Mouse (Mus musculus) left cerebral cortex, adult 6 months (tissue): ENCODE data around the gene Man1b1. TPM values are rescaled to one million over a fixed set of nuclear protein-coding genes. Genes with fewer than 3 reads are reported as not detected.

Source experiments
- long read RNA-seq, 2 experiments: library from polyadenylated mRNA; unstranded; transcript quantifications; one replicate each; pipeline ENCODE4 v2.0.0; 2019 to 2020
- polyA plus RNA-seq: library from polyadenylated mRNA; unstranded; fragments of <200 nt; fragmentation: Nextera tagmentation; gene quantifications from 2 replicates; pipeline ENCODE4 v1.2.3, GENCODE M21; 2021

Gene Man1b1
- polyA plus RNA-seq, result 17.0 and 18.5 TPM in 2 replicates
- long read RNA-seq, experiment 1, transcript Man1b1-201 (13 exons, 3,755 nt), result major isoform, 59 of 72 reads
- long read RNA-seq, experiment 1, partial matches to known transcripts, result 8 of 72 reads
- long read RNA-seq, experiment 1, other reads (novel, unspliced or antisense), result 5 of 72 reads
- long read RNA-seq, experiment 2, transcript Man1b1-201 (13 exons, 3,755 nt), result major isoform, 9 of 15 reads
- long read RNA-seq, experiment 2, partial matches to known transcripts, result 3 of 15 reads
- long read RNA-seq, experiment 2, other reads (novel, unspliced or antisense), result 1 of 15 reads

DNA sequence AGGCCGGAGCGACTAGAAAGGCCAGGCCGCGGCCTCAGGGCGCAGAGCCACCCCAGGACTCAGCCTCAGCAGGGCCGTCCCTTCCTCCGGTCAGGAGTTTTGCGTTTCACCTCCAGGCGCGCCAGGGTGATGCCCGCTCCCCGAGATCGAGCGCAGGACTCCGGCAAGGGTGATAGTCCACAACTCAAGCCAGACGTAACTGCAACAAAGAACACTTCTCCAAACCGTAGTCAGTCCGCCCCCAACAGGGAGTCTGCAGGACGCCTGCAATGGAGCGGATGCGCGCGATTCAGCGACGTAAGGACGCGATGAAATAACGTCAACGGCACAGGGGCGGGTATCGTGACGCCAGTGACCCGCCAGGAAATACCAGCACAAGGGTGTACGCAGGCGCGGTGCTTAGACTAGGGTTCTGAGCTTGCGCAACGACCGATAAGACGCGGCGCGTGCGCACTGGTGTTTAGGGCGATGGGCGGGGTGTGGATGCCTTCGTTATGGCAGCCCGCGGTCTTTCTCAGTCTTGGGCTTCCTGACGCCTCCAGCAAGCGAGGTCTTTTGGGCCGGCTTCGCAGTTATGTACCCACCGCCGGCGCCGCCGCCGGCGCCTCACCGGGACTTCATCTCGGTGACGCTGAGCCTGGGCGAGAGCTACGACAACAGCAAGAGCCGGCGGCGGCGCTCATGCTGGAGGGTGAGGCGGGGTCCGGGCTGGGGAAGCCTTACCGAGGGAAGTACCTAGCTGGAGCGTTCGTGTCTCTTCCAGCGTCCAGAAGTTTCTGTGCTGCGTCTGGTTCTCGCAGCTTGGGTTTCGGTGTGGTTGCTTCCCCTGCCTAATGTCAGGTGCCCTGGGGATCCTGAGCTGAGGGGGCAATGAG lies at the start of gene Man1b1:
Man1b1 (plus strand) TSS at position 53 of the 875 bp plus-strand sequence.

DNA sequence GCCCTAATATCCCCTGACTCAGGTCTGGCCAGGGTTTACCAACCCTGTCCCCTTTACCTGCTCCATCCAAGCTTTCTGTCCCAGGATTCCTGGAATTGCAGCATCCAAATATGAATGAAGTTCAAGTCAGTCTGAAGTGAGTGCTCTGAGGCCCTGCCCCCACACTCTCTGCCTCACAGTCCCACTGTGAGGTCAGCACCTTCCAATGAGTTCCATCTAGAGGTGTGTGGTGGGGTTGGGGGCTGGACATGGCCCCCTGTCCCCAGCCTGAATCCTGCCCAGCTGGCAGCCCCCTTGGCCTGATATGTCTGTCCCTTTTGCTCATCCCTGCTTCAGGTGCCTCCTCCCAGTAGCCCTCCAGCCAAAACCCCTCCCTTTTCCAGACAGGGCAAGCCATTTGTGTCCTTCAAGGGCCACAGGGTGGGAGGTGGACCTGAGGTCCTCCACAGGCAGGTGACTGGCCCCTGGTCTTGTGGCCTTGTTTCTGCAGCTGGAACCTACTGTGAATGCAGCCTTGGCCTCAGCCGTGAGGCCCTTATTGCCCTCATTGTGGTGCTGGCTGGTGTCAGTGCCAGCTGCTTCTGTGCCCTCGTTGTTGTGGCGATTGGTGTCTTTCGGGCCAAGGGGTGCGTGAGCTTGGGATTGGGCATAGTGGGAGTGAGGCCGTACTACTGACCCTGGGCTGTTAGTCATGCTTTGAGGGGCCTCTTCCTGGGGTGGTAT lies 44.0 kb upstream of the Man1b1 start, which contains the start of gene Tmem210:
Tmem210 (plus strand) TSS at position 219 of the 723 bp plus-strand sequence.

DNA sequence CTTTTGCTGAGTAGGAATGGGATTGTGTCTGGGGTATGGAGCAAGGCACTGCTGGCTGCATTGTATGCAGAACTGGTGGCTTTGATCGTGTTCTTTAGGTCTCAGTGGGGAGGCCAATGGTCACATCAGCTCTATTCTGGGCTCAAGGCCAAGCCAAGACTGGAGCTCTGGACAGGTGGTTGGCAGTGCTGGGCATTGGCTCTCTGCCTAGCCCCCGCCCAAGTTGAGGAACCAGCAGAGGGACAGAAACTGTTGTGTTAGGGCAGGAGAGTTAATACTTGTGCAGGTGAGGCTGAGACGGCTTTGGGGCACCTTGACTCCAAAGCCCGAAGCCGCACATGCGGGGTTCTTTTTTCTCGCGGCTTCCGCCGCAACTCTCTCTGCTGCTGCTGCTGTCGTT lies 42.5 kb upstream of the Man1b1 start, which contains the start of gene Lrrc26:
Lrrc26 (plus strand) TSS at position 265 of the 400 bp plus-strand sequence.

GRCm38 (mm10) chr2:25318971-25319773 lies 13.0 kb upstream of the Man1b1 start, which contains the start of gene Grin1:
Gene Grin1 (minus strand): TSS chr2:25319187.

DNA sequence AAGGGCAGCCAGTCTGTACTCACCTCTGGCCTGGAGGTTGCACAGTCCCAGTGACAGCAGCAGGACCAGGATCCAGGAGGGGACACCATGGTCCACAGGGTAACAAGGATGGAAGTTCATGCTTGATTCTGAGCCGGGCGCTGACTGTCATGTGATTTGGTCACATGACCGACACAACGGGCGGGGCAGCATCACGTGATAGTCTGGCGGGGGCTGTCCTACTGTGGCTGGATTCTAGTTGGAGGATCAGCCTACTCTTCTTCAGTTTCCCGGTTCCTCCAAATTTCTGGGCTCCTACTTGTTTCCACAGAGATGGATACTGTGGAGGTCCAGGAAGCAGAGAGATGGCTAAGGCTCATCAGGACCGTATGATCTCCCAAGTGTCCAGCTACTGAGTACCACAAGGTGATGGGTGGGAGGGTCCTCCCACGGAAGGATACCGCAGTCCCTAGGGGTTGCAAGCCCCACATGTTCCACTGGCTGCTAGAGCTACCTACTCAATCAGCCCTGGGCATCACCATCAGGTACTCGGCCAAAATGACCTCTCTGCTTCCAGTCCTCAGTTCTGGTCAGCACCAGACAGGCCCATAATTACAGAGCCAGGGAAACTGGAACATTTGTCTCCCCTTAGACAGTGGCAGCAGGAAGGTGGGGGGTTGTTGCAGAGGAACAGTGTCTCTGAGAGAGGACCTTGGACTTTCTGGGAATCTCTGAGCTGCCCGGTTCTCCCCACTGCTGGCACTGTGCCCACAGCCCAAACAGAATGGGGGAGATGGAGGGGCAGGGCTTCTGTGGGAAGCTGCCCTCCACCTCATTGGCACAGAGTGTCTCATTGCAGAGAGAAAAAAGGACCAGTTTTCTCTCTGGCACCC lies 24.3 kb downstream of the Man1b1 start, which contains the start of gene Dpp7:
Dpp7 (minus strand) TSS at position 152 of the 872 bp plus-strand sequence.

DNA sequence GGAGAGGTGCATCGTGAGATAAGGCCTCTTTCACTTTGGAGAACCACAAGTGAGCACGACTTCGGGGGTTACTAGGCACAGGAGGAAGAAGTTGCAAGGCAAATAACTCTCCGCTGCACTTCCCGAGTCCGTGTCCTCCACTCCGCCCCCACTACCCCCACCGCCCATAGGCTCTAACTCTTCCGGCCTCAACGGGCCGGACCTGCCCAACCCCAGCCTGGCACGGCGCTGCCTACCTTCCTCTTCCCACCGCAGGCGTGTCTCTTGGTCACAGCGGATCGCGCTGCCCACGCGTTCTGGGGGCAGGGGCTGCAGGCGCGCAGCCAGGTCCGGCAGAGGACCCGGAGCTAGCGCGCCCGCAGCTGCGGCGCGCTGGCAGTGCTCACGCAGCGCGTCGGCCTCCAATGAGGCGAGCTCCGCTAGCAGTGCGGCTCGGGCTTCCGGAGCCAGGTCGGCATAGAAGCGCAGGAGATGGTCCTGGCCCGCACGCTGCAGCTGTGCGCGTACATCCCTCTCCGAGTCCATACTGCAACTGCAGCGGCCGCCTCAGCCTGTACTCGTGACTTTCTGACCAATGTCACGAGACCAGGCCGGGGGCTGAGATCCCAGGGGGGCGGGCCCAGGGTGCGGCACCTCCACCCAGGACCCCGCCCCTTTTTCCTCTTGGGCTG lies 33.1 kb downstream of the Man1b1 start, which contains the start of gene Uap1l1:
Uap1l1 (minus strand) TSS at position 592 of the 671 bp plus-strand sequence.

GRCm38 (mm10) chr2:25371764-25372643 lies 39.9 kb downstream of the Man1b1 start, which contains the start of gene Sapcd2:
Gene Sapcd2 (plus strand): TSS chr2:25372321.

DNA sequence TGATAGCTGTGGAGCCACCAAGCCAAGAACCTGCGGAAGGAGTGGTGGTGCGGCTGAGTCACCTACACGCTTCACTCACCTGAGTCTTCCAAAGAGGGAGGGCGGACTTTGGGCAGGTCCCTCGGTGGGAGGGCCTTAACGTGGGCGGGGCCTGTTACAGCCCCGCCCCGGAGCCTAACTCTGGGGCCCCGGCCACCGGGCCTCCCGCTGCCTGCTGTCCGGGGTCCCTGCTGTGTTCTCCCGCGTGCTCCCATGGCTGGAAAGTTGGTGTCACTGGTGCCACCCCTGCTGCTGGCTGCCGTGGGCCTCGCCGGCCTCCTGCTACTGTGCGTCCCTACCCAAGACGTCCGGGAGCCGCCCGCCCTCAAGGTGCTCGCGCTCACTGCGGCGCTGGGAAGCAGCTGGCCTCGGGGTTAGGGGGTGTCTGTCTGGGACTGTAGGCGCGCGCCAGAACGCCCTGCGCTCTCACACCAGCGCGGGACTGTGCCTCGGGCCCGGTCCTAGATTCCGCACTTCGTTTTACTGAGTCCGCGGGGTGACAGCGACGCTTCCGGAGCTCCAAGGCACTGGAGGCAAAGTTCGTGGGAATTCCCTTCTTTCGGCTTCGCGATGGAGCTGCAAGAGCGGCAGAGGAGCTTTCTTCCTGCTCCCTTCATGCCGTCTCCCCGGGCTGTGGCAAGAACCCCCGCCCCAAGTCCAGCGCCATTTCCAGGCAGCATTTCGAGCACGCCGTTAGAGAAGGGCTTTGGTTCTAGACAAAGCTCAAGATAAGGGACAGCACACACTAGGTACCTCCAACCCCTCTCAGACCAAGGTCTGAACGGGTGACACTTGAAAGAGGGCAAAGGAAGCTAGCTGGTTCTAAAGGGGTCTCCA lies 63.8 kb downstream of the Man1b1 start, which contains the start of gene Entpd2:
Entpd2 (plus strand) TSS at position 154 of the 876 bp plus-strand sequence.

GRCm38 (mm10) chr2:25399051-25399450 lies 66.9 kb downstream of the Man1b1 start, which contains the start of gene Npdc1:
Gene Npdc1 (plus strand): TSS chr2:25399351.

Other genes starting within 250 kb of the Man1b1 start
- not detected in 2 replicates for gene Noxa1, start 237.2 kb upstream of the Man1b1 start, polyA plus RNA-seq
- gene Nrarp, start 151.6 kb upstream of the Man1b1 start, polyA plus RNA-seq, result 1.1 and 20.3 TPM in 2 replicates
- 1.7 and 2.3 TPM in 2 replicates for gene Tor4a, start 135.5 kb upstream of the Man1b1 start, polyA plus RNA-seq
- gene Nelfb, start 120.8 kb upstream of the Man1b1 start, polyA plus RNA-seq, result 35.3 and 40.2 TPM in 2 replicates
- not detected in 2 replicates for gene Stpg3, start 117.7 kb upstream of the Man1b1 start, polyA plus RNA-seq
- 11.9 and 28.8 TPM in 2 replicates for gene Fam166a, start 113.6 kb upstream of the Man1b1 start, polyA plus RNA-seq
- 509 and 600 TPM in 2 replicates for gene Tubb4b, start 107.6 kb upstream of the Man1b1 start, polyA plus RNA-seq
- 0.60 and 0.72 TPM in 2 replicates for gene Slc34a3, start 98.0 kb upstream of the Man1b1 start, polyA plus RNA-seq
- gene Rnf224, start 95.6 kb upstream of the Man1b1 start, polyA plus RNA-seq, result not detected in 2 replicates
- gene Rnf208, start 90.1 kb upstream of the Man1b1 start, polyA plus RNA-seq, result 55.7 and 180 TPM in 2 replicates
- gene Cysrt1, start 89.9 kb upstream of the Man1b1 start, polyA plus RNA-seq, result 0.25 TPM in 1 of 2 replicates, not detected in the other
- gene AL732309.1, start 85.5 kb upstream of the Man1b1 start, polyA plus RNA-seq, result 1.1 and 1.6 TPM in 2 replicates
- gene Tmem203, start 76.9 kb upstream of the Man1b1 start, polyA plus RNA-seq, result 34.3 and 36.9 TPM in 2 replicates
- 9.4 and 13.1 TPM in 2 replicates for gene Tprn, start 69.7 kb upstream of the Man1b1 start, polyA plus RNA-seq
- 77.5 and 87.9 TPM in 2 replicates for gene Ssna1, start 59.9 kb upstream of the Man1b1 start, polyA plus RNA-seq
- 33.8 and 42.6 TPM in 2 replicates for gene Anapc2, start 59.9 kb upstream of the Man1b1 start, polyA plus RNA-seq
- 0.56 TPM in 1 of 2 replicates, not detected in the other for gene Tmem210, start 44.2 kb upstream of the Man1b1 start, polyA plus RNA-seq
- gene Lrrc26, start 42.4 kb upstream of the Man1b1 start, polyA plus RNA-seq, result 0.21 TPM in 1 of 2 replicates, not detected in the other
- gene Grin1, start 13.2 kb upstream of the Man1b1 start, polyA plus RNA-seq, result 87.7 and 146 TPM in 2 replicates
- 17.8 and 22.5 TPM in 2 replicates for gene Dpp7, start 24.0 kb downstream of the Man1b1 start, polyA plus RNA-seq
- 20.6 and 34.9 TPM in 2 replicates for gene Uap1l1, start 33.3 kb downstream of the Man1b1 start, polyA plus RNA-seq
- 1.2 and 1.7 TPM in 2 replicates for gene Sapcd2, start 40.0 kb downstream of the Man1b1 start, polyA plus RNA-seq
- 21.4 and 31.9 TPM in 2 replicates for gene Entpd2, start 63.5 kb downstream of the Man1b1 start, polyA plus RNA-seq
- gene Npdc1, start 67.0 kb downstream of the Man1b1 start, polyA plus RNA-seq, result 232 and 408 TPM in 2 replicates
- gene Fut7, start 90.9 kb downstream of the Man1b1 start, polyA plus RNA-seq, result not detected in 2 replicates
- gene Abca2, start 96.4 kb downstream of the Man1b1 start, polyA plus RNA-seq, result 21.7 and 39.7 TPM in 2 replicates
- 0.68 and 1.1 TPM in 2 replicates for gene Clic3, start 124.5 kb downstream of the Man1b1 start, polyA plus RNA-seq
- 121 and 132 TPM in 2 replicates for gene Paxx, start 128.8 kb downstream of the Man1b1 start, polyA plus RNA-seq
- gene Ptgds, start 137.7 kb downstream of the Man1b1 start, polyA plus RNA-seq, result 6,798 and 9,400 TPM in 2 replicates
- gene Lcn12, start 161.6 kb downstream of the Man1b1 start, polyA plus RNA-seq, result not detected in 2 replicates
- gene Fbxw5, start 168.4 kb downstream of the Man1b1 start, polyA plus RNA-seq, result 103 and 115 TPM in 2 replicates
- gene C8g, start 169.4 kb downstream of the Man1b1 start, polyA plus RNA-seq, result 1.4 and 1.7 TPM in 2 replicates
- 9.1 and 11.9 TPM in 2 replicates for gene Traf2, start 214.6 kb downstream of the Man1b1 start, polyA plus RNA-seq
- 778 and 803 TPM in 2 replicates for gene Edf1, start 225.5 kb downstream of the Man1b1 start, polyA plus RNA-seq
- gene Mamdc4, start 242.5 kb downstream of the Man1b1 start, polyA plus RNA-seq, result 0.89 and 3.5 TPM in 2 replicates
- 152 and 173 TPM in 2 replicates for gene Phpt1, start 242.9 kb downstream of the Man1b1 start, polyA plus RNA-seq
- 10.3 and 21.2 TPM in 2 replicates for gene Ajm1, start 249.4 kb downstream of the Man1b1 start, polyA plus RNA-seq